Mouse (Mus musculus): ENCODE results near the gene Liph. TPM values are rescaled to one million over a fixed set of nuclear protein-coding genes. Genes with fewer than 3 reads are reported as not detected.

The Liph gene
- polyA plus RNA-seq, 1 experiment from 2014 or later: 1.5 TPM

GRCm38 (mm10) chr16:21986191-21986590, 9.3 kb downstream of the Liph start:
- H3K36me3 ChIP-seq (ENCODE audit: control insufficient read depth, insufficient read depth, low read length): no peaks in the 10 kb centered on the region
- H3K9me3 ChIP-seq (ENCODE audit: control insufficient read depth, low read length): no peaks in the 10 kb centered on the region
- no peak overlapping the region for H3K4me2 ChIP-seq
- no peak overlapping the region for H3K9ac ChIP-seq (ENCODE audit: low read depth, low read length)
- no peaks in the 10 kb centered on the region for H3K27me3 ChIP-seq (replicated peaks; ENCODE audit: control insufficient read depth, insufficient read depth, low read length)
- no peak for DNase-seq (ENCODE audit: low spot score)
- no peak overlapping the region for H3K4me3 ChIP-seq (ENCODE audit: low read depth, low read length)
- no peak overlapping the region for H3K27ac ChIP-seq (ENCODE audit: low read depth, low read length)
- WGBS: 47% methylated on average over 3 of the region's 3 CpGs
- ATAC-seq (replicated peaks; ENCODE audit: low FRiP score): no peak
- H3K4me1 ChIP-seq (replicated peaks; ENCODE audit: control insufficient read depth, insufficient read depth, low read length): no peaks in the 10 kb centered on the region

DNA sequence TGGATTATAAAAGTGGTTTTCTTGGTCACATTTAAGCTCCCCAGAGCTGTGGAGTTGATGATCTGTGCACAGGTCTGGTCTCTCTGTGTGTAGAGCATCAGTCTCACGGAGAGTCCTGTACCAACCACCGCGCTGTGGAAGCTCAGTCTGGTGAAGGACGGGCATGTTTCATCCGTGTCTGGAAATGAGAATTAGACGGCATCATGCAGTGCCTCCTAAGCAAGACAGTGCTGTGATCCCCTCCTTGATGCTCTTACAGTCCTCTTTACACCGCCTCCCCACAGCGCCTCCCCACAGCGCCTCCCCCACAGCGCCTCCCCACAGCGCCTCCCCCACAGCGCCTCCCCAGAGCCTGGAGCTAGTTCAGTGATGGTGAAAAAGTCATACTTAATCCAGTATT, 11.4 kb downstream of the Liph start:
- Histone ChIP-seq H3K27me3 (replicated peaks; ENCODE audit: control insufficient read depth, insufficient read depth, low read length) (no peaks in the 10 kb centered on the region), H3K4me2 (no peak overlapping the region), H3K9me3 (ENCODE audit: control insufficient read depth, low read length) (no peaks in the 10 kb centered on the region), H3K36me3 (ENCODE audit: control insufficient read depth, insufficient read depth, low read length) (no peaks in the 10 kb centered on the region), H3K4me3 (ENCODE audit: low read depth, low read length) (no peak overlapping the region), H3K27ac (ENCODE audit: low read depth, low read length) (no peak overlapping the region), H3K4me1 (replicated peaks; ENCODE audit: control insufficient read depth, insufficient read depth, low read length) (no peaks in the 10 kb centered on the region), H3K9ac (ENCODE audit: low read depth, low read length) (no peak overlapping the region)
- 80% methylated on average over 12 of the region's 12 CpGs for WGBS
- no peak for DNase-seq (ENCODE audit: low spot score)
- no peak for ATAC-seq (replicated peaks; ENCODE audit: low FRiP score)

DNA sequence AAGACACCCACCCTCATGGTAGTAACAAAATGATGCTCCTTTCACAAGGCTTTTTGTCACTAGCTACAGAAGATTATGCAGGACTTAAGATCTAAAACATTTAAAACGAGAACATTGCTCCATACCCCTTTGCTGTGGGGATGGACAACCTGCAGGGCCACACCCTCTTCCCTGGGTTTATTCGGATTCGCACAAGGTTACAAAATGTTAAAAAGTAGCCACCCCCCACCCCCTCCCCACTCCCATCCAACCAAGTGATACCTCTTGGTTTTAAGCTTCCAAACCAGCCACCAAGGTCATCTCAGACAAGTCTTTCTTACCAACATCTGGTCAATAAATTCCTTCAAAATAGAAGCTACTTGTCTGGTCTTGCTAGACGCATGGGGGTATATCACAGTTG, 11.9 kb downstream of the Liph start:
- H3K4me1 ChIP-seq (replicated peaks; ENCODE audit: control insufficient read depth, insufficient read depth, low read length): no peaks in the 10 kb centered on the region
- H3K4me2 ChIP-seq: no peak overlapping the region
- no peaks in the 10 kb centered on the region for H3K9me3 ChIP-seq (ENCODE audit: control insufficient read depth, low read length)
- no peak for ATAC-seq (replicated peaks; ENCODE audit: low FRiP score)
- H3K27me3 ChIP-seq (replicated peaks; ENCODE audit: control insufficient read depth, insufficient read depth, low read length): no peaks in the 10 kb centered on the region
- WGBS: 92% methylated on average over 4 of the region's 4 CpGs
- H3K36me3 ChIP-seq (ENCODE audit: control insufficient read depth, insufficient read depth, low read length): no peaks in the 10 kb centered on the region
- no peak for DNase-seq (ENCODE audit: low spot score)
- no peak overlapping the region for H3K4me3 ChIP-seq (ENCODE audit: low read depth, low read length)
- H3K27ac ChIP-seq (ENCODE audit: low read depth, low read length): no peak overlapping the region
- no peak overlapping the region for H3K9ac ChIP-seq (ENCODE audit: low read depth, low read length)

DNA sequence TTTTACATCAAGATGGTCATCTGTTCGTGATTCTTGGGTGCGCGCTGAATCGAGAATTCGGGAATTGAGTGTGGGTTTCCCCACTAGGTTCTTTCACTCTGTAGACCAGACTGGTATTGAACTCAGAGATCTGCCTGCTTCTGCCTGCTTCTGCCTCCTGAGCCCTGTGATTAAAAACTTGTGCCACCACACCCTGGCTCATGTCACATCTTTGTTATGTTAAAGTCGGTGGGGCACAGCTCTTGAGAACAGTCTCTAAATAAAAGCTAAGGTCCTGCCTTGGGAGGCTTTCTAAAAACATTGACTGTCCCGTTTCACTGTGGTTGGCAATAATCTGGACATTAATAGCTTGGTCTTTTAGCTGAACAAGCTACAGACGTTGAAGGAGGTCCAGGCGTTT, 12.3 kb downstream of the Liph start:
- DNase-seq (ENCODE audit: low spot score) (no peak), ATAC-seq (replicated peaks; ENCODE audit: low FRiP score) (no peak)
- no peaks in the 10 kb centered on the region for H3K9me3 ChIP-seq (ENCODE audit: control insufficient read depth, low read length)
- H3K4me2 ChIP-seq: no peak overlapping the region
- H3K27ac ChIP-seq (ENCODE audit: low read depth, low read length): no peak overlapping the region
- no peaks in the 10 kb centered on the region for H3K4me1 ChIP-seq (replicated peaks; ENCODE audit: control insufficient read depth, insufficient read depth, low read length)
- H3K9ac ChIP-seq (ENCODE audit: low read depth, low read length): no peak overlapping the region
- no peak overlapping the region for H3K4me3 ChIP-seq (ENCODE audit: low read depth, low read length)
- H3K27me3 ChIP-seq (replicated peaks; ENCODE audit: control insufficient read depth, insufficient read depth, low read length): no peaks in the 10 kb centered on the region
- WGBS: 91% methylated on average over 9 of the region's 9 CpGs
- no peaks in the 10 kb centered on the region for H3K36me3 ChIP-seq (ENCODE audit: control insufficient read depth, insufficient read depth, low read length)

DNA sequence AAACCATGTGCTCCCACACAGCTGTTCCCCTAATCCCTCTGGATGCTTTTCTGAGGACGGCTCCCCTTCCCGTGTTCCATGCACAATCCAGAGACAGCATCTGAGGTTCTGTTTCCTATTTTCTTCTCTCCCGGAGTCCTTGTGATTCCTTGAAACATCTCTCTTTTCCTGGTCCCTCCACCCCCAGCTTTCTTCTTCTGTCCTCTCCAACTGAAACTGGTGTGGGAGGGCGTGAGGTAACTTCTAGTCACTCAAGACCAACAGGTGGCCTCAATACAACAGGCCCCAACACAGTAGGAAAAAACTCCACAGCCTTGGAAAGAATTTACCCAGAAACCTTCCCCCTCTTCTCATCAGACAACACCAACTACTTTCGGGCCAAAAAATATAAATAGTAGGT, 18.1 kb downstream of the Liph start:
- Histone ChIP-seq H3K36me3 (ENCODE audit: control insufficient read depth, insufficient read depth, low read length) (no peaks in the 10 kb centered on the region), H3K4me1 (replicated peaks; ENCODE audit: control insufficient read depth, insufficient read depth, low read length) (no peaks in the 10 kb centered on the region; the same call in 1 of the 2 replicates), H3K27ac (ENCODE audit: low read depth, low read length) (no peak overlapping the region), H3K9me3 (ENCODE audit: control insufficient read depth, low read length) (no peaks in the 10 kb centered on the region), H3K9ac (ENCODE audit: low read depth, low read length) (no peak overlapping the region), H3K4me3 (ENCODE audit: low read depth, low read length) (no peak overlapping the region), H3K27me3 (replicated peaks; ENCODE audit: control insufficient read depth, insufficient read depth, low read length) (peaks cover 5% of the 10 kb centered on the region; the same call in 1 of the 2 replicates), H3K4me2 (no peak overlapping the region)
- no peak for DNase-seq (ENCODE audit: low spot score)
- 72% methylated on average over 5 of the region's 5 CpGs for WGBS
- ATAC-seq (replicated peaks; ENCODE audit: low FRiP score): no peak

DNA sequence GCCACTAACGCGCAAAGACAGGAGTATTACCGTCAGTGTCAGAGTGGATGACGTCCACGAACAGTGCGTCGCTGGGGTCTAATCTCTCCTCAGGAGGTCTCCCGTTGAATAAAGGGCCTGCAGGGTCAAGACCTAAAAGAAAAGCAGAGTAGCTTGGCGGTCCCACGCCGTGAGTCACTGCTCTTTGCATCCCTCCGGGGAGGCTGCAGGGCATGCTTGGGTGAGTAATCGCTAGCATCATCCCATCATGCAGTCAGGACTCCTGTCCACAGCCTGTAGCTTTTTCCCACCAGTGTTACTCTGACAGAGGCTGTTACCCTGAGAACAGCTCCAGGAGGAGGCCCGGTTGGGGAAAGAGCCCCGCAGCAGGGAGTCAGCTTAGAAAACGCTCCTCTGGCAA, 19.3 kb downstream of the Liph start:
- ATAC-seq (replicated peaks; ENCODE audit: low FRiP score) (no peak), DNase-seq (ENCODE audit: low spot score) (no peak)
- WGBS: 6% methylated on average over 16 of the region's 16 CpGs
- Histone ChIP-seq H3K27ac (ENCODE audit: low read depth, low read length) (no peak overlapping the region), H3K9me3 (ENCODE audit: control insufficient read depth, low read length) (no peaks in the 10 kb centered on the region), H3K27me3 (replicated peaks; ENCODE audit: control insufficient read depth, insufficient read depth, low read length) (peaks cover 5% of the 10 kb centered on the region; the same call in 1 of the 2 replicates), H3K4me1 (replicated peaks; ENCODE audit: control insufficient read depth, insufficient read depth, low read length) (no peaks in the 10 kb centered on the region; the same call in 1 of the 2 replicates), H3K4me3 (ENCODE audit: low read depth, low read length) (no peak overlapping the region), H3K36me3 (ENCODE audit: control insufficient read depth, insufficient read depth, low read length) (no peaks in the 10 kb centered on the region), H3K4me2 (peak overlapping the region; percentile 30; the same call in 1 of the 2 replicates), H3K9ac (ENCODE audit: low read depth, low read length) (no peak overlapping the region)

DNA sequence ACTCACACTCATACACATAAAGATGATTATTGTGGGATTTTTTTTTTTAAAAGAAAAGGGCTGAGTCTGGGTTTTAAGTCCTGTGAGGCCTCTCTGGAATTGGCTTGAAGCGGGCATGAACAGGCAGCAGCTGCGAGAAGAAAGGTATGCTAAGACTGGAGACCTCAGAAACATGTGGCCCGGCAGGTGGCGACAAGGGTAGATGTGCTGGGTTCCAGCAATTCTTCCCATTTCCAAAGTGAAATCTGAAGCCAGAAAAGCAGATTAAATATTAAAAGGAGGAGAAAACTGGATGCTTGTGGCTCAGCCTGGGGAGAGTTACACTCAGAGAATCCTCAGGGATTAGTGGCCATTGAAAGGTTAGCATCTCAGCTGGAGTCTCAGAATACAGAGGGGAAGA, 24.0 kb downstream of the Liph start:
- no peak for ATAC-seq (replicated peaks; ENCODE audit: low FRiP score)
- H3K27me3 ChIP-seq (replicated peaks; ENCODE audit: control insufficient read depth, insufficient read depth, low read length): peaks cover 5% of the 10 kb centered on the region; the same call in 1 of the 2 replicates
- no peak overlapping the region for H3K27ac ChIP-seq (ENCODE audit: low read depth, low read length)
- H3K9me3 ChIP-seq (ENCODE audit: control insufficient read depth, low read length): no peaks in the 10 kb centered on the region
- H3K36me3 ChIP-seq (ENCODE audit: control insufficient read depth, insufficient read depth, low read length): no peaks in the 10 kb centered on the region
- no peak for DNase-seq (ENCODE audit: low spot score)
- H3K4me2 ChIP-seq: no peak overlapping the region
- H3K4me1 ChIP-seq (replicated peaks; ENCODE audit: control insufficient read depth, insufficient read depth, low read length): no peaks in the 10 kb centered on the region; the same call in 1 of the 2 replicates
- H3K9ac ChIP-seq (ENCODE audit: low read depth, low read length): no peak overlapping the region
- 71% methylated on average over 4 of the region's 4 CpGs for WGBS
- no peak overlapping the region for H3K4me3 ChIP-seq (ENCODE audit: low read depth, low read length)

- ATAC-seq (replicated peaks; ENCODE audit: low FRiP score) (no peak), DNase-seq (ENCODE audit: low spot score) (no peak)
- Histone ChIP-seq H3K27me3 (replicated peaks; ENCODE audit: control insufficient read depth, insufficient read depth, low read length) (peaks cover 3% of the 10 kb centered on the region; the same call in 1 of the 2 replicates), H3K36me3 (ENCODE audit: control insufficient read depth, insufficient read depth, low read length) (no peaks in the 10 kb centered on the region), H3K4me1 (replicated peaks; ENCODE audit: control insufficient read depth, insufficient read depth, low read length) (no peaks in the 10 kb centered on the region; the same call in 1 of the 2 replicates), H3K4me2 (no peak overlapping the region), H3K9ac (ENCODE audit: low read depth, low read length) (no peak overlapping the region), H3K27ac (ENCODE audit: low read depth, low read length) (no peak overlapping the region), H3K9me3 (ENCODE audit: control insufficient read depth, low read length) (no peaks in the 10 kb centered on the region), H3K4me3 (ENCODE audit: low read depth, low read length) (no peak overlapping the region)
- 67% methylated on average over 6 of the region's 6 CpGs for WGBS
Observed at GRCm38 (mm10) chr16:21970536-21970935, 24.9 kb downstream of the Liph start.

DNA sequence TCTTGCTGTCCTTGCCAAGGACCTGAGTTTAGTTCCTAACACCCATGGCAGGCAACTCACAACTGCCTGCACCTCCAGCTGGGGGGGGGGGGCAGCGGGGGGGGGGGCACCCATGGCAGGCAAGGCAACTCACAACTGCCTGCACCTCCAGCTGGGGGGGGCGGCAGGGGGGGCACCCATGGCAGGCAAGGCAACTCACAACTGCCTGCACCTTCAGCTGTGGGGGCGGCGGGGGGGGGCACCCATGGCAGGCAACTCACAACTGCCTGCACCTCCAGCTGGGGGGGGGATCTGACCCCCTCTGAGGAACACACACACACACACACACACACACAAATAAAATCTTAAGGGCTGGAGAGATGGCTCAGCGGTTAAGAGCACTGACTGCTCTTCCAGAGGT, 25.6 kb downstream of the Liph start:
- H3K27me3 ChIP-seq (replicated peaks; ENCODE audit: control insufficient read depth, insufficient read depth, low read length): no peaks in the 10 kb centered on the region
- no peak for ATAC-seq (replicated peaks; ENCODE audit: low FRiP score)
- WGBS: 80% methylated on average over 5 of the region's 5 CpGs

More for the DNA sequence above, 25.6 kb downstream of the Liph start:
- Histone ChIP-seq H3K4me2 (no peak overlapping the region), H3K36me3 (ENCODE audit: control insufficient read depth, insufficient read depth, low read length) (no peaks in the 10 kb centered on the region), H3K27ac (ENCODE audit: low read depth, low read length) (no peak overlapping the region), H3K4me3 (ENCODE audit: low read depth, low read length) (no peak overlapping the region), H3K9ac (ENCODE audit: low read depth, low read length) (no peak overlapping the region), H3K9me3 (ENCODE audit: control insufficient read depth, low read length) (no peaks in the 10 kb centered on the region), H3K4me1 (replicated peaks; ENCODE audit: control insufficient read depth, insufficient read depth, low read length) (no peaks in the 10 kb centered on the region; the same call in 1 of the 2 replicates)
- DNase-seq (ENCODE audit: low spot score): no peak
